Mouse (Mus musculus) right cerebral cortex, postnatal 25 days (tissue): ENCODE measurements around the gene Bco2.

ENCODE experiments used
- DNase-seq: peaks from one replicate; pipeline ENCODE4 v3.0.0; 2022

Bco2 gene

GRCm38 (mm10) chr9:50502949-50503348, 52.0 kb downstream of the Bco2 start:
- DNase-seq, result no peak

GRCm38 (mm10) chr9:50500974-50501501, 53.9 kb downstream of the Bco2 start:
- DNase-seq, result no peak

- no peak for DNase-seq
Observed at GRCm38 (mm10) chr9:50500467-50500973, 54.5 kb downstream of the Bco2 start.

DNA sequence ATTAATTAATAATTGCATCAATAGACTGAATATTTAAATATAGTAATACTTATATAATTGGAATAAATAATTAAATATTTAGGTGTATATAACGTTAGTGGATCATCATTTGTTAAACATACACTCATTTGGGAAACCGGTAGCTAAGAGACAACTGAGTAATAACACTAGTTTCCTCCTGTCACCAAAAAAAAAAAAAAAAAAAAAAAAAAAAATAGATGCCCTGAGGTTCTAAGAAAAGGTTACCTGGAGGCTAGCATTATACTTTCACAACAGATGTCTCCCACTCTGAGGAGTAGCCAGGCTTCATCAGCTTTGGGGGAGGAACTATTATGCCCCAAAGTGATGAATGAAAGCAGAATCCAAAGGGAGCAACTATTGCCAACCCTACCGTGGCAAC, 55.2 kb downstream of the Bco2 start:
- DNase-seq, result no peak

DNA sequence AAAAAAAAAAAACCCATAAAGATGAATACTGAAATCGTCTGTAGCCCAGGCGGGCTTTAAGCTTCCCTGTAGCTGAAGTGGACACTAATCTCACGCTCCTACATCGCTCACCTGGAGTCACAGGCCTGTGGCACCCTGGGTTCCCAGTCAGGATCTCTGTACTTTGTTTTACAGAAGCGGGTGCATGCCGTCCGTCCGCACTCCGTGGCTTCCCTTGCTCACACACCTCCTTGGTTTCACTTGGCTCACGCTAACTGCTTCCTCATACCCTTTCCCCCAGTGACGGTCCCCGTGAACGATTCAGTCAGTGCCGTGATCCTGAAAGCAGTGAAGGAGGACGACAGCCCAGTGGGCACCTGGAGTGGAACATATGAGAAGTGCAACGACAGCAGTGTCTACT, 56.2 kb downstream of the Bco2 start:
- no peak for DNase-seq

- DNase-seq, result no peak
Observed at GRCm38 (mm10) chr9:50497536-50497935, 57.4 kb downstream of the Bco2 start.

GRCm38 (mm10) chr9:50497076-50497475, 57.9 kb downstream of the Bco2 start:
- DNase-seq, result no peak

DNA sequence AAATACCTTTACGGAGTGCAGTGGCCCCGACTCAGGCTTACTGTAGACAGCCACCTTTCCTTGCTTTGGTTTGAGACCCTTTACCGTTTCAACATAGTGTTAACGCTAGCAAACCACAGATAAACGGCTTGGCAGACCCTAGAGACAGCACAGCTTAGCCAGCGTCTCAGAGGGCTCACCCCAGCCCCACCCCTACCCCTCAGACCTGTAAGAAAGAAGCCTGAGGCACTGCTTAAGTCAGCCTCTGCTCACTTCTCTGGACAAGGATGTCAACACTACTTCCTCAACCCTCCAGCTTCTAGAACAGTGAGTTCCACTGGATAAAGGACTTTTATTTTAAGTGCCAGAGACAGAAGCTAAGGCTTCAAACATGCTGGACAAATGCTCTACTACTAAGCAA, 58.4 kb downstream of the Bco2 start:
- DNase-seq, result no peak

DNA sequence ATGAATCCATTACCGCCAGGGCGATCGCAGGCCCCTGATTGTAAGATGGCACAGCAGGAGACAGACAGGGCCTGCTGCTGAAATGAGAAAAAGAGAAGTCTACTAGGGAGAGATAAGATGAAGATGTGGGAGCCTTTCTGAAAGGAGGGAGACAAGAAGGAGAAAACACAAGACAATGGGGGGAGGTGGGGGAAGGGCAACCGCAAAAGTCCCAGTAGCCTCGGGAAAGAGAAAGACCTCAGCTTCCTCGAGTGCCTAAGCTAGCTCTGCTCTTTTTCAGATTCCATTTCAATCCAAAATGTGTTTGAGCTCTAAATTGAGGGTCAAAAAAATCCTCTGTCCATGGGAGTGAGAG, 58.9 kb downstream of the Bco2 start:
- no peak for DNase-seq

DNA sequence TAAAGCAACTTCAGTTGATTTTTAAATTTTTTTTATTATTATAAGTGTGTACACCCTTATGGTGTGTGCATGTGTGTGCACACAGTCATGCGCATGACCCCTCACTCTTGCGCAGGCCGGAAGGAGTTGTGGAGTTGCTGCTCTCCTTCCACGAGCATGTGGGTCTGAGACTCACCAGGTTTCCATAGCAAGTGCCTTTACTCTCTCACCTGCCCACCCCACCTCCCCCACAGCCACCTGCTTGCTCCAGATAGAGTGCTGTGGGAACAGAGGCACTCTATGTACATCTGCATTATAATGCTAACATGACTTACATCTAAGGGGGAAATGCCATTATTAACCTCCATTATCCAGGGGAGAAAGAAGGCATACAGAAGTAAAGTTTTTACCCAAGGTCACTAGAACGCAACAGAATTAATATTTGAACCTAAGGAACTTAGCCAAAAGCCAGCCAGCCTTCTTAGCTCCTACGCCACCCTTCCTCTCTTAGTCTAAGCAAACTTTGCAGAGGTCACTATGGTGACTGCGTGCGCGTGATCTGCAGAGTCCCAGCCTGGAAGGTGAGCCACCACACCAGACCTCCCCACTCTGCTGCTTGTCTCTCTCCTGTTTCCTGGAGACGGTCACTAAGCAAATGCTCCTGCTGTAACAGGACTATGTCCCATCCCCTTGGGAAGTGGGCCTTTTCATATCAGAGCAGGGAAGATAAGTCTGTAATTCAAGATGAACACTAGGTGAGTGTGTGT, 59.4 kb downstream of the Bco2 start:
- no peak for DNase-seq

DNA sequence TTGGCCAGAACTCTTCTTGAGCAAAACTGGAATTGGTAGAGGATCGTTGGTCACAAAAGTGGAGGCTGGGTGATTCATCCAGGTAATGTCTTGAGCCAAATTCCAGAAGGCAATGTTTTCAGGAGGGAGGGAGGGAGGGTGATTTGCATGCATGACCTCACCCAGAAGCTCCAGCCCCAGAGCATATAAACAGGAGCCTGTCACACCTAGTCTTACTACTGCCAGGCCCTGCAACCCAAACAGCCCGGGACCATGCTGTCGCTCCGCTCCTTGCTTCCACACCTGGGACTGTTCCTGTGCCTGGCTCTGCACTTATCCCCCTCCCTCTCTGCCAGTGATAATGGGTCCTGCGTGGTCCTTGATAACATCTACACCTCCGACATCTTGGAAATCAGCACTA, 60.7 kb downstream of the Bco2 start, which contains the start of gene Plet1:
Gene Plet1 (plus strand): TSS at position 215 of the 400 bp plus-strand sequence.
- no peak for DNase-seq

- DNase-seq, result no peak
Observed at GRCm38 (mm10) chr9:50493777-50494176, 61.2 kb downstream of the Bco2 start.

- no peak for DNase-seq
Observed at GRCm38 (mm10) chr9:50491531-50492045, 63.4 kb downstream of the Bco2 start.

- no peak for DNase-seq
Observed at GRCm38 (mm10) chr9:50490836-50491235, 64.1 kb downstream of the Bco2 start.

GRCm38 (mm10) chr9:50485521-50485920, 69.5 kb downstream of the Bco2 start:
- DNase-seq, result no peak
